Mouse (Mus musculus) cerebellum, adult 9-10 months (tissue): ENCODE data around the gene Rarres1.
A peak's percentile ranks its signal among the peaks of the same experiment; 100 is the strongest.

Experiments
- DNase-seq: peaks from one replicate; pipeline ENCODE4 v3.0.0; 2022

The Rarres1 gene

DNA sequence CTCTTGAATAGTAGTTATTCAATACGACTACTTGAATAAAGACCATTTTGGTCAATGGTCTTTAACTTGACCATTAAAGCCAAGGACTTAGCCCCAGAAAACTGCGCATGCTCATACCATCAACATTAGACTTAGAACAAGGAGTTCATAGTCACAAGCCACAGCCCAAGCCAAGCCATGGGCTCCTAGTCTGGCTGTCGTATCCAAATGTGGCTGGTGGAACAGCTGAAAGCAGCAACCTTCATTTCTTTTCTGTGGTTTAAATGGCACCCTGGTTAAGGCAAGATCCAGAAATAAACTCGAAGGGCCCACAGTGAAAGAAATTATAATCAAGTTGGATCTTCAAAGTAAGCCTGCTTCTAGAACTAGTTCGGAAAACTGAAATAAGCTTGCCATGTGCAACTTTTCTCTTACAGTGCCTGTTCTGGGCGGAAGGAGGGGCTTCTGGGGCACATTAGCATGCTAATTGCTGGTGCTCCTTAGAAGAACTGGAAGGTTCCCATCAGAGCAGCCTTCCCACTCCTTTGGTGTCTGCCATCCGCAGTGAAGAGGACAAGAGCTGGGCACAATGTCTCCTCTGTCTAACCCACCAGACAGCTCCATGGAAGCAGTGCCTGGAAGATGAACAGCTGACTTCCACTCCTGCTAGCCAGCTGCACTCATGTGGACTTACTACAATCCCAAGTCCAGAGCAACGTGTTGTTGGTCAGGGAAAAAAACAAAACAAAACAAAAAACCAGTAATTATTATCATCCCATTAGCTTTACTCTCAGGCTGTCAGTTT, 23.0 kb downstream of the Rarres1 start:
- DNase-seq: no peak

DNA sequence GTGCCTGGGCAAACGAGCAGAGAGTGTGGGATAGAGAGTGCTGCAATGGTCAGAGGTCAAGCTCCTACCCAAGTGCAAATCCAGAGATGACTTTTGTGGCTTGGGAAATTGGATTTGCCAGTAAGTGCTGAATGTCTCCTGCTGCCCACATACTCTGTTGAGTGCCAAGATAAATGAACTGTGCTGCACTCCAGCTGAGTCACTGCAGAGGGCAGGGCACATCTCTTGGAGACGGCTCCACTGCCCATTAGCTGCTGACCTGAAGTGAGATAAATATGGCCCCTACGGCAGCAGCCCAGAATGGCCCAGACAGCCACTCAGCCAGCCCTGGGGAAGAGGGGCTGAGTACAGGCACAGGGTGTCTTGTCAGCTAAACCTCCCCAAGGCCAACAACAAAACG, 25.2 kb downstream of the Rarres1 start:
- no peak for DNase-seq

DNA sequence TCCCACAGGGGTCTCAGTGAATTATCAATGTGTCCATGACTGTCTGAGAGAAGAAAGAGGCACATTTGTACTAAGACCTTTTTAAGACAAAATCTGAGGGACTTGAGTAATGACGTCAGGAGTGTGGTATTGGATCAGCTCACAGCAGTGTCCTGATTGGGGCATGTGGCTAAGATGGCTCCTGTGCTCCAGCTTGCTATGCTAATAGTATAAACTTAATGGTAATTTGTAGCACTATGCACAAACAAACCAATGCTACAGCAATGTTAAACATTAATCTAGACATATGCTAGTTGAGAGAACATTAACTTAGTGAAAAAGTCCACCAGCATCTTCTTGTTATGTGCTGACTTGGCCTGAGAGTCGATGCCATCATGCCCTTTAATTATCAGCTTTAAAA, 30.1 kb downstream of the Rarres1 start:
- DNase-seq: no peak

DNA sequence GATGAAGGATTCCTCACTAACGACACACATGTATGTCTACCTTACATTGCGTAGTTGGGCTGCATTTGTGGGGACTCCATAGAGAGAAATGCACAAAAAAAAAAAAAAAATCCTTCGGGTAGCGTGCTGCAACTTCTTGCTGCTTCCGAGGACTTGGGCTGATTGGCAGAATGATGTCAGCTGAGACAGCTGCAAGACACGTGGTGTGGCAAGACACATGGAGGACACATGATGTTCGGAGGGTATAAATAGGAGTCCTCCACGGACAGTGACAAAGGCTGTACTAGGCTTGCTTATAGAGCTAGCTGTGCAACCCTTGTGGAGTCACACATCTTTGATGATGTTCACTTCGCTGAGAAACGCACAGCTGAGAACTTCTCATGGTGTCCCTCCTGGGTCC, 32.9 kb downstream of the Rarres1 start:
- no peak for DNase-seq

DNA sequence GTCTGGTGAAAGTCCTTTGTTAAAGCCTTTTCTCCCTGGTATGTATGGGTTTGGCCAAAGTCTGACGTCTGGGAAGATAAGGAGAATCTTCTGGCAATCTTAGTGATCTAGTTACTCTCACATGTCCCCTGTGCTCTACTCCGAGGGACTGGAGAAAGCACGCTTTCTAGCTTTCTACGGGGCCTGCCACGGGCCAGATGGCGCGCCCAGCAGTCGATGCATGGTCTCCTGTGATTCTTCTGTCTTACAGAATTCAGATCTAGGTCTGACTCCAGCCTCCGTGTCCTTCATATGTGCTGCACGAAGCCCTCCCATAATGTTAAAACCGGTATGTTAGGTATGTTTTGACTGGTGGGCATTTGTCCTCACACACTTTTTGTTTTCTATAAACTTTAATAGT, 35.5 kb downstream of the Rarres1 start:
- DNase-seq: no peak

DNA sequence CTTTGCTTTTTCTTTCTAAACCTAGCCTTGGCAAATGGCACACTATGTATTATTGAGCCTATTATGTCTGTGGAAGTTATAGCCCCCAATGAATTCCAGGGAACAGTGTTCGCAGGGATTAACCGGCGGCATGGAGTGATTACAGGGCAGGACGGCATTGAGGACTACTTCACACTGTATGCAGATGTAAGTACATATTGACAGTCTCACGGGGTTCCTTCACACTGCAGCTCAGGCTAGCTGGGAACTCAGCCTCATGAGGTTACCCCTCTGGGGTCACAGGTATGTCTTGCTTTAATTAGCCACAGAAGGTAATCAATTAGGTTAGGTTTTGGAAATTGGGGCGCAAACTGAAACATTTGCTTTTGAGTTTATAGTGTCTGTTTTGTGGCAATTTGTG, 41.9 kb downstream of the Rarres1 start:
- DNase-seq: no peak

DNA sequence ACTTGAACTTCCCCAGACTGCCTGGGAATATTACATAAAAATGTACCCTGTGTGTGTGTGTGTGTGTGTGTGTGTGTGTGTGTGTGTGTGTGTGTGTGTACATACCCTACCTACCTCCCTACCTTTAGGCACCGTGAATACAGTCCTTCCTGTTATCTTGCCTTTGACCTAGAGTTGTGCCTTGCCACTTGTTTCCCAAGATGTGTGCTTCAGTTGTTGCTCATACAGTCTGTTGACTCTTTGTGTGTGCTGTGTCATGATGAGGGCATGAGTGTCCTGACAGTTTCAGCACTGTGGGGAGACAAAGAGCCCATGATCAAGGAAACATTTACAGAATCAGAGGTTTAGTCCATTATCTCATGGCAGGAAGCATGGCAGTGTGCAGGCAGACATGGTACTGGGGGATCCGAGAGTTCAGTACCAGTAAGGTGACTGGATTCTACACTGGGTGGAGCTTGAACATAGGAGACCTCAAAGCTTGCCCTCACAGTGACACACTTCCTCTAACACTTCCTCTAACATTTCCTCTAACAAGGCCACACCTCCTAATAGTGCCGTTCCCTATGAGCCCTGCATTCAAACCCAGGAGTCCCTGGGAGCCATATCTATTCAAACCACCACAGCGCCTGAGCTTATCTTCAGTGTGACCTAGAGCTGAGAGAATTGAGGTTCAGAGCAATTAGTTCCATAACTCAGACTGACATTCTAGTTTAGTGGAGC, 43.8 kb downstream of the Rarres1 start:
- no peak for DNase-seq

DNA sequence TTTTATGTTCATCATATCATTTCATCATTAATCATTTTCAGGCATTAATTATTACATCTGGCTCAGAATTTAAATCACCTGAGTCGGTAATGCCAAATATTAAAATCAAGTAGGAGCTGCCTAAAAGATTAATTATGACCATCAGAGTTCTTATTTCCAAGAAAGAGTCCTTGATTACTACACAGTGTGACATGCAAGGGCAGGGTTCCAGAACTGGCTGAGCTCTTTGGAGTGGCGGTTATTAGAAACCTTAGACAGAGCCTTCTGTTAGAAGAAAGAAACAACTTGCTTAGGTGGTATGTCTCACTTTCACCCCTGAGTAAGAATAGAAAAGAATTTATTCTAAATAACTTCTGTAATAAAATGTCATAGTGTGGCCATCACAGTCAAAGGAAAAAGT, 48.0 kb downstream of the Rarres1 start:
- no peak for DNase-seq

DNA sequence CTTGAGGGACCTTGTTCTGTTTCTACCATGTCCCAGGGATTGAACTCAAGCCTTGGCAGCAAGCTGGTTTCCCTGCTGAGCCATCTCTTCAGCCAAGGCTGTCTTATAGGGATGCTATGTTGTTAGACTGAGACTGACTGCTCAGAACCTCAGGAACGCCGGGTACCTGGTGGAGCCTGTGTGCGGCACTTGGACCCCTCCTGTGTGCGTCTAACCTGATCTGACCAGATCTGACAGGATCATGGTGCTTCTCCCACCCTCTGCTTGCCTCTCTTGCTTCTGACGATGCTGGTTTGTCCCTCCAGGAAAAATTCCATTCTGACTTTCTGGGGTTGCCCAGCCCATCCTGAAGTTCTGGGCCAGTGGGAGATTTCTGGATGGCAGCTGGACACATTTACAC, 48.7 kb downstream of the Rarres1 start:
- no peak for DNase-seq

DNA sequence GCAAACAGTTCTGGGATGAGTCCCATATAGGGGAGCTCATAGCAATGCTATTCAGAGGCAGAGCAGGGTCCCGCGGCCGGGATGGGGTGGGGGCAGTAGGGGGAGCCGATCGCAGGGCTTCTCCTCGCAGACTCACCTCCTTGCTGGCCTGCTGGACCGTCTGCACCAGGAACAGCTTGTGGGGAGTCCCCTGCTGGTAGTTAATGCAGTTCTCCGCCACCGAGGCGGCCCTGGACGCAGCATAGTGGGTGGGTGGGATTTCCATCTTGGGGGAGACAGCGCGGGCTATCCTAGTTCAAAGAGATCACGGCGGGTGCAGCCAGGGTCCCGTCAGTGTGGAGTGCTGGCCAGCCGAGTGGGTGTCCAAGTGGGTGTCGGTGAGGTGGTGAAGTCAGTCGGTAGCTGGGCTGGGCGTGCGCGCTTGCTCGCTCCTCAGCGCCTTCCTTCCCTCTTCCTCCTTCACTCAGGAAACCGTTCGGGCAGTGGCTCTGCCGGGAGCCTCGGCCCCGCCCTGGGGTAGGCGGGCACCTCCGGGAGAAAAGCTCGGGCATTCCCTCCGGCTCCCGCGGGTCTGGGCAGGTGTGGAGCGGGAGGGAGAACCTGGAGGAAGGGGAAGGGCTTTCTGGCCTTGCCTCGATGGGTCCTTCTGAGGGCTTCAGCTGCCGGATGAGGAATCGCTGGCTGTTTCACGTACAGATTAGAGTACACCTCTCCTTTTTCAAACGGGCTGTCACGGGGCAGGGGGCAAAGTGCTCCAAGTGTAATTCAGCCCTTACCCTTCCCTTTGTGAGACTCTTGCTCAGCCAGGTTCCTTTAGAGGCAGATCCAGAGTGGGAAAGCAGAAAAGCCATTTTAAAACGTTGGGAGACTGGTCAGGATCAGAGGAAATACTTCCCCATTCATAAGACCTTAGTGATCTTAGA, 51.6 kb downstream of the Rarres1 start, which contains the start of gene Lxn:
Lxn (minus strand) TSS at position 477 of the 923 bp plus-strand sequence.
- peak; percentile 55 for DNase-seq

DNA sequence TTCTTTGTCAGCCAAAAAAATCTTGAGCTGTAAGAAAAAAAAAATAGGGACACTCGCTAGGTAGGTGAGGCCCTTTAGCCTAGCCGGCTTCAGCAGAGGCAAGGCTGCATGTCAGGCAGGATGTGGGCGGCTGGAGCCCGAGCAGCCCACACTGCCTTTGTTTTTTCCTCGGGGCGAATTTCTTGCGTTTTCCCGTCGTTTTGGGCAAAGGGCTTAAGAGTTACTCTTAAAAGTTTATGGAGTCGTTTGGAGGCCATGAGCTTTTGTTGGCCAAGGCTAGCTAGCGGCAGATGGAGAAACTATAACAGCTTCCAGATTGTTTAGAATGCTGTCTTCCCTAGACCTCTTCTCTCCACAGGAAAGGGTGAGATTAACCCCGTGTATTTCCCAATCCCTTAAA, 52.3 kb downstream of the Rarres1 start:
- no peak for DNase-seq

DNA sequence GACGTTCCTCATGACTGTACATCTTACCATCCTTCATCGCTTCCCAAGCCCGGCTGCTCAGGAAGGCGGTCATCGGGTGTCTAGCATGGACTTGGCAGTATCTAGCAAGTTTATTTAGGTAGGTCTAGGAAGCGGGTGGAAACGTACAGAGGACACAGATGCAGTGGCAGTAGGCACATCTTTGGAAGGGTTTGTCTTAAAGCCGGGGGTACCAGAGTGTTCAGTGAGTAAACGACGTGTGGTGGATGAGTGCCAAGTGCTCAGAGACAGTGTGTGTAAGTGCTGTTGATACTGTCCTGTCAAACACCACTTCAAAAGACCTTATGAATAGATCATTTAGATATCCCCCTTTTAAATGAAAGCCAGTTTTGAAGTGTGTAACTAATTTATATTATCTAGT, 52.7 kb downstream of the Rarres1 start:
- no peak for DNase-seq

DNA sequence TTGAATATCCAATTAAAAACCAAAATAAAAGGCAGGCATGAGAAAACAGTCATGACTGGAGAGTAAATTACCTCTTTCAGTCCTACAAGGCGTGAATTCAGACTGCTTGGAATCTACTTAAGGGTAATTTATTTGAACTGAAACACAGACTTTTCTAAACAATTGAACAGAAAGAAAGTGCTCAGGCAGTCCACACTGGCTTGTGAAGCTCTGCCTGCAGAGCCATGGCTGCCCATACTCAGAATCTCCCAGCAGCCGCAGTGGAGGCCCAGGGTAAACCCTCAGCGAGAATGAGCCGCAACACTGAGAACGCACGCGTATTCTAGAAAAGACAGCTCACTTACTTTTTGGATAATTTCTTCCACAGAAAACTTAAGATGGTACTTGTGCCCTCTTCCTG, 53.3 kb downstream of the Rarres1 start:
- DNase-seq: no peak

DNA sequence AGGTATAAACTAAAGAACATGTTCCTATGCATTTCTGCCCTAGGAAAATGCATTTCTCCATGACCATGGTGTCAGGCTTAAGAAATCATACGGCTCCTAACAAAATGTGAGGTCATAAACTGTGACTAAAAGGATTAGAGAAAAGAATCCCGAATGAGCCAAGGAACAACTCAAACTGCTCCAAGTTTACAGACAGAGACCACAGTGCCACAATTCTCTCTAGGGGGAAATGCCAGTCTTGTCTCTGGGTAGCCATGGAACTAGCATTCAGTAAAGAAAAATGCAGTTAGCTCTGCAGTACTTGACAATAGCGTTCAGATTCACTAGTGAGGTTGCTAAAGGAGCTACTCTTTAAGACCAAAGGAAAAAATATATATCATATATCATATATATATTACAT, 55.4 kb downstream of the Rarres1 start:
- DNase-seq: no peak

DNA sequence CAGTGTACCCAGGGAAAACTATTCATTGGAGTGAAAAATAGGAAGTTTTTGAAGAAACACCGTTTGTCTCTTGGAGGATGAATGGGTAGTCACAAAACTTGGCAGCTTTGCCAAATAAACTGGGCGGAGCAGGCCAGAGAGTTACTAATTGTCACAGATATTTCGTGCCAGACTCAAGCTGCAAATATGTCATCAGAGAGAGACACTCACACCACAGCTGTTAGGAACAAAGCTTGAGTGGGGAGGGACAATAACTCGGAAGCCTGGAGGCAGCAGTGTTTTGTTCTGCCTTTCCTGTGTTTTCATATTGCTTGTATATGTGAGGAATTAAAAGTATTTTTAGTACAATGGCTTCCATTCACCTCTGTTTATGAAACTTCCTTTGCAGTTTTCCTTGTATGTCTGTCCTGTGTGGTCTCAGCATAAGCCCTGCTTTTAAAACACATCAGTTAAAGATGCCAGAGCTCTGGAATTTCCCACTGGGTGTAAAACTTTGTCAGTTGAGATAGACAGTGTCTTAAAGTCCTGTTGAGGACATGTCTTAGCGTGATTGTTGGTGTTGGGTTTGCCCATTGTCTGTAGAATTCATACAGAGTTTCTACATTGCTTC, 64.6 kb downstream of the Rarres1 start:
- DNase-seq: no peak

DNA sequence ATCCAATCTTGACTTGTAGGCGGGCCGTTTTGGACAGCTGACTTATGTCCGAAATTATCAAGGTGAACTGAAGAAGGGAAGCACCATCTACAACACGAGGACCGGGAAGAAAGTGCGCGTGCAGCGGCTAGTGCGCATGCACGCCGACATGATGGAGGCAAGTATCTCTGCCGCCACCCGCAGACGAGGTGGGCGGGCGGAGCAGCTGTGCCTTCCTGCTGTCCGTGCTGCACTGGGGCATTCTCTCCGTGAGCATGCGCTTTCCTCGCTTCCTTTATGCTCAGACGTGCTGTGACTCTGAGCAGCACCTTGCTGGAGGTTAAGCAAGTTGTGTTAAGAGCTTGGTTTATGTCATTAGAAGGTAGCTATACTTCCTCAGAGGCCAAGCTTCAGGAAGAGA, 65.7 kb downstream of the Rarres1 start:
- no peak for DNase-seq

DNA sequence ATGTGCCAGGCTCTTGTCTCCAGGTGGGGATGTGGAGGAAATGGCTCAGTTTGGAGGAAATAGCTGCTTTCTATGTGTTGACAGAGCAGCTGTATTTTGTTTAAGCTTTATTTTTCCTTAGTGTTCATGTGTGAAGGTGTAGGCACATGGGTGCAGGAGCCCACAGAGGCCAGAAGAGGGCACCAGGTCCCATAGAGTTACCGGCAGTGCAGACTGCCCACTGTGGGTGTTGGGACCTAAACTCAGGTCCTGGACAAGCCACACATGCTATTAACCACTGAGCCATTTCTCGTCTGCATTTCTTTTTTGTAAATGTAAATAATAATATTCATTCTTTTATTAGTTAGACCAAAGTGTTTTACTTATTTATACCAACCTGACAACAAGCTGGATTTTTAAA, 68.2 kb downstream of the Rarres1 start:
- no peak for DNase-seq

DNA sequence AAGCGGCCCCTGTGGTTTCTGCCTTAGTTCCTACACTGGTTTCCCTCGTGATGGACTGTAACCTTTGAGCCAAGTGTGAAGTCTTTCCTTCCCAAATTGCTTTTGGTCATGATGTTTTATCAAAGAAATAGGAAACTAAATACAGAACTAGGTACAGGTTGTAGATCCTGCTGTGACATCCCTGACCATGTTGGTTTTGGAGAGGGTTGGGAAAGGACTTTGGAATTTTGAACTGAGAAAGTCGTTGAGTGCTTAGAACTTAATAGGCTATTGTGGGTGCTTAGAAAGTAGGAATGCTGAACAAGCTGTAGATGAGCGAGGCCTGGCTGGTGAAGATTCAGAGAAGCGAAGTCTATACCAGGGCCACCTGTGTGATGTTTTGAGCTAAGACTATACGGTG, 81.3 kb downstream of the Rarres1 start:
- no peak for DNase-seq

DNA sequence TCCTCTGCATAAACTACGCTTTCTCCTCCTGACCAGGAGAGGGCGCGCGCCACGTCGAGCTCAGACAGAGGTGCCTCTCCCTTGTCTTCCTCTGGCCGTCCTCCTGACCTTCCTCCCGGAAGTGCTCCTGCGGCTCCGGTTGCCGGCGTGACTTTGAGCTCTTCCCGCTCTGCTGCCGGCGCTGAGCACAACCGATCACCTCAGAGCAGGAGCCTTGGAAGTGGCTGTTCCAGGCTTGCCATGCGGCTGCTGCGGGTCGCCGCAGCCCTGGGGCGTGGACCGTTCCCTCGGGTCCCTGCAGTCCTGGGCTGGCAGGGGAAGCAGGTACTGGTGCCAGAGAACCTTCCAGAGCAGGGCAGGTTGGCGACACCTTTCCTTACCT, 85.3 kb downstream of the Rarres1 start, which contains the start of gene Gfm1:
Gfm1 (plus strand) TSS at position 98 of the 382 bp plus-strand sequence.
- DNase-seq: peak; percentile 89

DNA sequence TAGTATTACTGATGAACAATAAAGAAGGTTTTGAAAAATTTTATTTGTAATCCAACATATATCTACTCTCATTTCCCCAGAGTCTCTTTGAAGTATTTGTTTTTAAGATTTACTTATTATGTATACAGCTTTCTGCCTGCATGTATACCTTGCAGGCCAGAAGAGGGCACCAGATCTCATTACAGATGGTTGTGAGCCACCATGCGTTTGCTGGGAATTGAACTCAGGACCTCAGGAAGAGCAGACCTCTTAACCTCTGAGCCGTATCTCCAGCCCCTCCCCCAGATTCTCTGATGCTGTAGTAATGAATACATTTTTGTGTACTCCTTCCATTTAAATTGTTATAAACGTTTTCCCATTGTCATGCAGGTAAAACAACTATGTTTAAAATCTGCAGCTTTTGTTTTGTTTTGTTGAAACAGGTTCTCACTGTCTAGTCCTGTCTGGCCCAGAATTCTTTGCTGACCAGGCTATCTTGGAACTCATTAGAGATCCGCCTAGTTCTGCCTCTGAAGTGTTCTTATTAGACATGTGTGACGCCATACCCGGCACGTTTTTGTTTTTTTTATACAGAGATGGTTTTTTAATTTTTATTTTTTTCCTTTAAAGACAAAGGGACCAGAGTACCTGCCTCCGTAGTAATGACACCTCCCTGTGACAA, 85.9 kb downstream of the Rarres1 start:
- DNase-seq: no peak
